Mouse (Mus musculus): Measurements from ENCODE around the gene Sema3e. TPM values are rescaled to one million over a fixed set of nuclear protein-coding genes. Genes with fewer than 3 reads are reported as not detected.
A peak's percentile ranks its signal among the peaks of the same experiment; 100 is the strongest.

Gene Sema3e
- polyA plus RNA-seq, 1 experiment from 2014 or later, result 1.5 TPM

- WGBS, result 46% methylated on average over 3 of the region's 3 CpGs
- H3K9me3 ChIP-seq, result no peaks in the 10 kb centered on the region
- no peak overlapping the region for H3K4me3 ChIP-seq
- 0 out of 2 replicates have a peak, but pooled peaks cover 4% of the 10 kb centered on the region for H3K27me3 ChIP-seq (ENCODE audit: poor library complexity, severe bottlenecking)
- no peak for DNase-seq (ENCODE audit: extremely low spot score, low spot score)
- no peaks in the 10 kb centered on the region for H3K36me3 ChIP-seq (replicated peaks)
- H3K4me1 ChIP-seq, result 0 out of 2 replicates have a peak, but pooled peaks cover 4% of the 10 kb centered on the region
- no peak overlapping the region for H3K27ac ChIP-seq
Measured at GRCm38 (mm10) chr5:14033302-14033701, 8.2 kb downstream of the Sema3e start.

GRCm38 (mm10) chr5:14038813-14039496, 13.9 kb downstream of the Sema3e start:
- WGBS, result 16% methylated on average over 9 of the region's 9 CpGs
- H3K4me3 ChIP-seq, result no peak overlapping the region

GRCm38 (mm10) chr5:14040208-14040607, 15.1 kb downstream of the Sema3e start:
- Histone ChIP-seq H3K9me3 (no peaks in the 10 kb centered on the region), H3K4me3 (no peak overlapping the region), H3K36me3 (replicated peaks) (no peaks in the 10 kb centered on the region), H3K27ac (no peak overlapping the region), H3K4me1 (peaks cover 18% of the 10 kb centered on the region), H3K27me3 (ENCODE audit: poor library complexity, severe bottlenecking) (no peaks in the 10 kb centered on the region)
- no peak for DNase-seq (ENCODE audit: extremely low spot score, low spot score)
- 28% methylated on average over 4 of the region's 4 CpGs for WGBS

More at GRCm38 (mm10) chr5:14038813-14039496, 13.9 kb downstream of the Sema3e start:
- peak; percentile 31 for DNase-seq (ENCODE audit: extremely low spot score, low spot score)
- H3K27me3 ChIP-seq (ENCODE audit: poor library complexity, severe bottlenecking), result no peaks in the 10 kb centered on the region
- peaks cover 18% of the 10 kb centered on the region for H3K4me1 ChIP-seq
- no peaks in the 10 kb centered on the region for H3K36me3 ChIP-seq (replicated peaks)
- H3K27ac ChIP-seq, result no peak overlapping the region
- no peaks in the 10 kb centered on the region for H3K9me3 ChIP-seq

- Histone ChIP-seq H3K4me3 (no peak overlapping the region), H3K36me3 (replicated peaks) (no peaks in the 10 kb centered on the region), H3K4me1 (peaks cover 18% of the 10 kb centered on the region), H3K27ac (no peak overlapping the region), H3K27me3 (ENCODE audit: poor library complexity, severe bottlenecking) (no peaks in the 10 kb centered on the region), H3K9me3 (no peaks in the 10 kb centered on the region)
- WGBS, result 86% methylated on average over 5 of the region's 5 CpGs
- DNase-seq (ENCODE audit: extremely low spot score, low spot score), result no peak
Measured at GRCm38 (mm10) chr5:14043116-14043515, 18.0 kb downstream of the Sema3e start.

GRCm38 (mm10) chr5:14043983-14044382, 18.9 kb downstream of the Sema3e start:
- Histone ChIP-seq H3K27ac (no peak overlapping the region), H3K4me1 (peaks cover 15% of the 10 kb centered on the region), H3K36me3 (replicated peaks) (no peaks in the 10 kb centered on the region), H3K27me3 (ENCODE audit: poor library complexity, severe bottlenecking) (no peaks in the 10 kb centered on the region), H3K9me3 (no peaks in the 10 kb centered on the region), H3K4me3 (no peak overlapping the region)
- no peak for DNase-seq (ENCODE audit: extremely low spot score, low spot score)
- 94% methylated on average over 6 of the region's 6 CpGs for WGBS

- 46% methylated on average over 7 of the region's 7 CpGs for WGBS
- Histone ChIP-seq H3K36me3 (replicated peaks) (no peaks in the 10 kb centered on the region), H3K27me3 (ENCODE audit: poor library complexity, severe bottlenecking) (no peaks in the 10 kb centered on the region)
Measured at GRCm38 (mm10) chr5:14048660-14049059, 23.6 kb downstream of the Sema3e start.

GRCm38 (mm10) chr5:14054472-14054871, 29.4 kb downstream of the Sema3e start:
- no peaks in the 10 kb centered on the region for H3K9me3 ChIP-seq
- WGBS, result 75% methylated on average over 5 of the region's 5 CpGs
- no peaks in the 10 kb centered on the region for H3K27me3 ChIP-seq (ENCODE audit: poor library complexity, severe bottlenecking)
- no peak overlapping the region for H3K27ac ChIP-seq
- H3K4me1 ChIP-seq, result no peaks in the 10 kb centered on the region
- no peaks in the 10 kb centered on the region for H3K36me3 ChIP-seq (replicated peaks)
- H3K4me3 ChIP-seq, result no peak overlapping the region
- no peak for DNase-seq (ENCODE audit: extremely low spot score, low spot score)

More at GRCm38 (mm10) chr5:14048660-14049059, 23.6 kb downstream of the Sema3e start:
- no peak overlapping the region for H3K4me3 ChIP-seq
- no peak for DNase-seq (ENCODE audit: extremely low spot score, low spot score)
- H3K9me3 ChIP-seq, result no peaks in the 10 kb centered on the region
- no peak overlapping the region for H3K27ac ChIP-seq
- H3K4me1 ChIP-seq, result no peaks in the 10 kb centered on the region

- Histone ChIP-seq H3K27ac (no peak overlapping the region), H3K4me1 (0 out of 2 replicates have a peak, but pooled peaks cover 7% of the 10 kb centered on the region), H3K9me3 (no peaks in the 10 kb centered on the region), H3K36me3 (replicated peaks) (no peaks in the 10 kb centered on the region), H3K27me3 (ENCODE audit: poor library complexity, severe bottlenecking) (no peaks in the 10 kb centered on the region), H3K4me3 (no peak overlapping the region)
- DNase-seq (ENCODE audit: extremely low spot score, low spot score), result no peak
- 88% methylated on average over 4 of the region's 4 CpGs for WGBS
Measured at GRCm38 (mm10) chr5:14059895-14060553, 34.9 kb downstream of the Sema3e start.

GRCm38 (mm10) chr5:14062918-14063481, 37.9 kb downstream of the Sema3e start:
- no peak for DNase-seq (ENCODE audit: extremely low spot score, low spot score)
- Histone ChIP-seq H3K27ac (no peak overlapping the region), H3K27me3 (ENCODE audit: poor library complexity, severe bottlenecking) (no peaks in the 10 kb centered on the region), H3K4me1 (0 out of 2 replicates have a peak, but pooled peaks cover 7% of the 10 kb centered on the region), H3K9me3 (no peaks in the 10 kb centered on the region), H3K4me3 (no peak overlapping the region), H3K36me3 (replicated peaks) (no peaks in the 10 kb centered on the region)
- 43% methylated on average over 4 of the region's 4 CpGs for WGBS

GRCm38 (mm10) chr5:14073152-14073551, 48.1 kb downstream of the Sema3e start:
- 94% methylated on average over 3 of the region's 3 CpGs for WGBS
- H3K27ac ChIP-seq, result no peak overlapping the region
- no peak overlapping the region for H3K4me3 ChIP-seq
- no peaks in the 10 kb centered on the region for H3K4me1 ChIP-seq
- DNase-seq (ENCODE audit: extremely low spot score, low spot score), result no peak
- no peaks in the 10 kb centered on the region for H3K9me3 ChIP-seq
- no peaks in the 10 kb centered on the region for H3K36me3 ChIP-seq (replicated peaks)
- H3K27me3 ChIP-seq (ENCODE audit: poor library complexity, severe bottlenecking), result no peaks in the 10 kb centered on the region

GRCm38 (mm10) chr5:14088100-14088499, 63.0 kb downstream of the Sema3e start:
- H3K36me3 ChIP-seq (replicated peaks), result no peaks in the 10 kb centered on the region
- peaks cover 9% of the 10 kb centered on the region for H3K4me1 ChIP-seq
- H3K27me3 ChIP-seq (ENCODE audit: poor library complexity, severe bottlenecking), result no peaks in the 10 kb centered on the region
- DNase-seq (ENCODE audit: extremely low spot score, low spot score), result no peak
- 89% methylated on average over 2 of the region's 2 CpGs for WGBS
- H3K4me3 ChIP-seq, result no peak overlapping the region
- H3K27ac ChIP-seq, result no peak overlapping the region
- H3K9me3 ChIP-seq, result no peaks in the 10 kb centered on the region

- DNase-seq (ENCODE audit: extremely low spot score, low spot score), result no peak
- Histone ChIP-seq H3K36me3 (replicated peaks) (no peaks in the 10 kb centered on the region), H3K27ac (no peak overlapping the region), H3K4me1 (peaks cover 9% of the 10 kb centered on the region), H3K27me3 (ENCODE audit: poor library complexity, severe bottlenecking) (no peaks in the 10 kb centered on the region), H3K9me3 (no peaks in the 10 kb centered on the region), H3K4me3 (no peak overlapping the region)
- 92% methylated on average over 9 of the region's 9 CpGs for WGBS
Measured at GRCm38 (mm10) chr5:14089875-14090608, 65.0 kb downstream of the Sema3e start.

All from forebrain, embryonic 10.5 days (tissue).